Mouse (Mus musculus) thymus, adult 2 months (tissue): ENCODE measurements around the gene Esd. TPM values are rescaled to one million over a fixed set of nuclear protein-coding genes. Genes with fewer than 3 reads are reported as not detected.
A peak's percentile ranks its signal among the peaks of the same experiment; 100 is the strongest.

ENCODE experiments used
- DNase-seq: peaks from one replicate; pipeline ENCODE4 v3.0.0; 2021
- H3K27ac ChIP-seq: fragments of 200-500 bp; 2 replicates; pipeline ENCODE4 v1.5.1; 2012; ENCODE audit warnings: low read length, control low read depth; ENCODE audit not compliant: control insufficient read depth, insufficient read depth
- H3K27me3 ChIP-seq: fragments of 200-500 bp; 2 replicates; pipeline ENCODE4 v1.6.1; 2012; ENCODE audit warnings: mild to moderate bottlenecking, low read length, moderate library complexity, mixed read lengths; ENCODE audit not compliant: control insufficient read depth, insufficient read depth
- H3K36me3 ChIP-seq: fragments of 200-500 bp; 2 replicates; pipeline ENCODE4 v1.6.1; 2012; ENCODE audit warnings: mild to moderate bottlenecking, low read length, moderate library complexity; ENCODE audit not compliant: control insufficient read depth, insufficient read depth
- H3K4me1 ChIP-seq: fragments of 200-500 bp; replicated peaks from 2 replicates; pipeline ENCODE4 v1.6.1; 2012; ENCODE audit warnings: low read length; ENCODE audit not compliant: control insufficient read depth, insufficient read depth
- H3K4me3 ChIP-seq: fragments of 200-500 bp; 2 replicates; pipeline ENCODE4 v1.5.1; 2012; ENCODE audit warnings: mild to moderate bottlenecking, low read length, control low read depth, moderate library complexity; ENCODE audit not compliant: control insufficient read depth, insufficient read depth
- CTCF ChIP-seq: fragments of 200-500 bp; IDR thresholded peaks from 2 replicates; pipeline ENCODE4 v1.5.1; 2012; ENCODE audit warnings: mild to moderate bottlenecking, control low read depth, low read length, moderate library complexity, borderline replicate concordance; ENCODE audit not compliant: control insufficient read depth, poor library complexity, insufficient read depth; ENCODE audit errors: extremely low read depth
- POLR2A ChIP-seq: fragments of 200-500 bp; IDR thresholded peaks from 2 replicates; pipeline ENCODE4 v1.6.1; 2012; ENCODE audit warnings: mild to moderate bottlenecking, low read length, control low read depth, moderate library complexity; ENCODE audit not compliant: control insufficient read depth, poor library complexity, insufficient read depth; ENCODE audit errors: extremely low read depth
- WGBS: fragments of 180-500 bp; shearing (Covaris S2); methylation state at CpG from one replicate; pipeline ENCODE4 v1.1.7; 2018; 5-methylcytosine and 5-hydroxymethylcytosine counted together
- polyA plus RNA-seq: library from polyadenylated mRNA; depleted of rRNA; stranded (reverse); fragments of >200 nt; gene quantifications from 2 replicates; pipeline ENCODE4 v1.2.3, GENCODE M21; 2012

Gene Esd
- polyA plus RNA-seq, 1 experiment = 46.1 TPM

DNA sequence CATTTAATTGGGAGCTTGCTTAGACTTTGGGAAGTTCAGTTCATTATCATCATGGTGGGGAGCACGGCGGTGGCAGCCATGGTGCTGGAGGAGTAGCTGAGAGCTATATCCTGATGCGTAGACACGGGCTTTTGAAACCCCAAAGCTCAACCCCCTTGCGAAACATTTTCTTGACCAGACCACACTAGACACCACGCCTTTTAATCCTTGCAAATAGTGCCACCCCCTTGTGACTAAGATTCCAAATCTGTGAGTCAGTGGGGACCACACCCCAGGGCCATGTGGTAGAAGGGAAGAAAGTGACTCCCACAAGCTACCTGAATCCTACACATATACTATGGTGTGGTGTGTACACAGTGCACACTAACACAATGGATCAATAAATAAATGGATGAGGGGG is 4.8 kb downstream of the Esd start:
- H3K27ac ChIP-seq = no peak overlapping the region
- TF ChIP-seq CTCF (no peak), POLR2A (no peak)
- H3K27me3 ChIP-seq = no peaks in the 10 kb centered on the region
- DNase-seq = no peak
- peaks cover 3% of the 10 kb centered on the region; the same call in 1 of the 2 replicates for H3K4me1 ChIP-seq
- 100% methylated on average over 6 of the region's 6 CpGs for WGBS
- H3K36me3 ChIP-seq = peaks cover 47% of the 10 kb centered on the region
- no peak overlapping the region for H3K4me3 ChIP-seq

DNA sequence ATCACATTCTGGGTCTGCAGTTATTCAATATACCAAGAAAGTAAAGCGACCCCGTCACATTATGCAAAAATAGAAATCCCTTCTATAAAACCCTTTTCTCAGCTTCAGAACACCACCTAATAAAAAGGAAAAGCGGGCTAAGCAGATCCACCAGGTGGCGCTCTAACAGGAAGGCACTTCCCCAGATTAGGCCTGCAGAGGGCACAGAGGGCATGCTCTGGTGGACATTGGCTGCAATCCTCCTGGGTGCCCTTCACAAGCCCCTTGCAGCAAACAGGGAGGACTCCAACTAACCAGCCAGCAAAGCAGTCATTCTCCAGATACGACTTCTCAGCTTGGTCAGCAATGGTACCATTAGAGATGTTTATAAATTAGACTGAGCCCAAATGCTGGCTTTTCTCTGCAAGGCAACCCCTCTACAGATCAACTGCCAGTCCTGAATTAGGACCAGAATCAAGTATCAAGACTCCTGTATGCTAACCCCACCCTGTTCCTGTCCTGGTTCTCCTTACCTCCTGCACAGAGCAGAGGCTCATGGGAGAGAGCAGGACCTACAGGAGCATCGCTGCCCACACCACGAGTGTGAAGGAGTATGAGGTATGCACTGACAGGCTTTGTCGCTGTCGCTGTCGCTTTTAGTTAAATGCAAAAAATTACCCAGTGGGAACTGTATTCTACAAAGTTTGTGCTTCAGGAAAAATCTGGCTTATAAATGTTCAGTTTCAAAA is 32.3 kb downstream of the Esd start:
- peak; percentile 78; the same call in 1 of the 2 replicates for TF ChIP-seq CTCF
- TF ChIP-seq POLR2A = no peak
- H3K27me3 ChIP-seq = no peaks in the 10 kb centered on the region

DNA sequence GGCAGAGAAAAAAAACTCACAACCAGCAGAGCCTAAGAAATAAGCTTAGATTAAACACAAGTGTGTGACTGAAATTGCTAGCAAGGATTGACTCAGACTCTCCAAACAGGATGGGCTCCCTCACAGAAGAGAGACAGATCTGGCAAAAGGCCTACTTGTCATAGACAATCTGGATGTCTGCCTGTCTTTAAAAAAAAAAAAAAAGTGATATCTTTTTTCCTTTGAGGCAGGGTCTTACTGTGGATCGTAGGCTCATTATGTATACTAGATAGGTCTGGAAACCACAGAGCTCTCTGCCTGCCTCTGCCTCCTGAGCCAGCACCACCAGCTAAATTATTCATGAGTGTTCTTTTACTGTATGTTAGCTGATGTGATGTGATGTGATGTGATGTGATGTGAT is 35.8 kb downstream of the Esd start:
- TF ChIP-seq CTCF (no peak), POLR2A (no peak)
- no peaks in the 10 kb centered on the region for H3K4me1 ChIP-seq
- no peak overlapping the region for H3K27ac ChIP-seq
- H3K36me3 ChIP-seq = peaks cover 3% of the 10 kb centered on the region; the same call in 1 of the 2 replicates
- H3K4me3 ChIP-seq = no peak overlapping the region
- H3K27me3 ChIP-seq = no peaks in the 10 kb centered on the region
- no peak for DNase-seq
- 96% methylated on average over 1 of the region's 1 CpGs for WGBS

More for the DNA sequence above, 32.3 kb downstream of the Esd start:
- DNase-seq = peak; percentile 75
- Histone ChIP-seq H3K36me3 (no peaks in the 10 kb centered on the region), H3K4me1 (no peaks in the 10 kb centered on the region), H3K4me3 (no peak overlapping the region), H3K27ac (no peak overlapping the region)
- WGBS = 71% methylated on average over 10 of the region's 10 CpGs

DNA sequence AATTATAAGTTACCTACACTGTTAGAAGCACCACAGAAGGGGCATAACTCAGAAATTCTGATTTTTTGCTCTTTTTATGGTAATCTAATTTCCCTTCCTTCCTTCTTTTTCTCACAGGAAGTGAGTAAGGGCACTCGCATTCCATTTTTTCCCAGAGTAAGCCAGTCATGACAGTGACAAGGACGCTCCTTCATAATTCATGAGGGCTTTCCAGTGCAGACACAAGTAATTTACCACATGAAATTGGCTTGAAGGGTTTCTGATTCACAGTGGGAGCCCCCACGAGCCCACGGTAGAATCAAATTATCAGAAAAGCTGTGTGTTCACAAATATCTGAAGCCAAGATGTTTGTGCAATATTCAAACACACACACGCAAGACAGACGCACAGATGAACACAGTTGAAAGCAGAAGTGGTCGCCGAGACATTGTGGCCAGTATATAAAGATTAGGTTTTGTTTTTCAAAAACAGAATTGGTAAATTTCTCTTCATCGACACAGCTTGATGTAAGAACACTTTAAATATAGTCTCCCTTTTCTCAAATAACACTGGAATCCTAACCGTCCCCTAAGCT is 42.0 kb downstream of the Esd start:
- no peak for TF ChIP-seq CTCF
- no peak for DNase-seq
- Histone ChIP-seq H3K4me1 (no peaks in the 10 kb centered on the region), H3K27ac (no peak overlapping the region), H3K36me3 (peaks cover 15% of the 10 kb centered on the region), H3K4me3 (no peak overlapping the region), H3K27me3 (no peaks in the 10 kb centered on the region)
- 88% methylated on average over 10 of the region's 10 CpGs for WGBS

DNA sequence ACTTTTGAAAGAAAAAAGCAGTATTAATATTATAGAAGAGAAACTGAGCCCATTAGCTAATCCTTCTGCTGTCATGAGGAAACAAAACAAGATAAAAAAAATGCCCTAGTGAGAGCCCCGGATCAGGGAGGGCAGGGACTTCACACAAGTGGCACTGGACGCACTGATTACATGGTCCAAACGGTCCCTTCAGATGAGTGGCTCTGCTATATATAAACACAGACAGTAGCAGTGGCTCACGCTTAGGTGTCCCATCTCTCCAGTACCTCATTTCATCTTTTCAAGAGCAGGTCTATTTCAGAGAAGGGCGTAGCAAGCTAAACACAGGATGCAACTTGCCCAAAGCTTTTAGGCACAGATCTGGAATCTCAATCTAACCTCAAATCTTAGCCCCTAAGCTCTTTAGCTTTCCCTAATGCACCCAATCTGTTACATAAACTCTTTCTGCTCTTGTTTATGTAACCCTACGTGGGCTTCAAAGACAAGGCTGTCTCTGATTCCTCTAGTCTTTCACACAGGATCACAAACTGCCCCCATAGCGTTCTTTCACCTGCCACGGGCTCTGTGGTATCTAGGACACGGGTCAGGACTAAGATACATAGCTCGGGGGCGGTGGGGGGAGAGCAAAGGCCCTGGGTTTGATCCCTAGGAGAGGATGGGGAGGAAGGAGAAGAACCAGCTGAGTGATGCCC is 52.3 kb downstream of the Esd start:
- Histone ChIP-seq H3K27me3 (no peaks in the 10 kb centered on the region), H3K4me1 (no peaks in the 10 kb centered on the region), H3K27ac (no peak overlapping the region), H3K36me3 (peaks cover 31% of the 10 kb centered on the region), H3K4me3 (no peak overlapping the region)
- TF ChIP-seq POLR2A (no peak), CTCF (no peak)
- WGBS = 91% methylated on average over 11 of the region's 11 CpGs
- DNase-seq = no peak

DNA sequence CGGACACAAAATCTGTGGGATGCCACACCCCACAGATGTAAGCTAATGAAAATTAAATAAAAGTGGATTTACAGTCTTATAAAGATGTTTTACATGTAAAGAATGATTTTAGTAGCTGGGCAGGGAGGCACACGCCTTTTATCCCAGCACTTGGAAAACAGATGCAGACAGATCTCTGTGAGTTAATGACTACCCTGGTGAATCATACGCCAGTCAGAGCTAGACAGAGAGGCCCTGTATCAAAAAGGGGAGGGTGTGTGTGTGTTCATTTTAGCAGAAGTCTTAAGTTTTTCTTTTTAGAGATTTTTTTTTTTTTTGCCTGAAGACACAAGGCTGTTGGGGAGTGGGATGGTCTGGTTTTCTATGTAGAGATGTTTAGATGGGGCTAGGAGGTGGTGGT is 55.6 kb downstream of the Esd start:
- TF ChIP-seq CTCF (no peak), POLR2A (no peak)
- no peak for DNase-seq
- WGBS = 98% methylated on average over 3 of the region's 3 CpGs
- no peaks in the 10 kb centered on the region for H3K27me3 ChIP-seq
- no peaks in the 10 kb centered on the region for H3K4me1 ChIP-seq
- H3K27ac ChIP-seq = no peak overlapping the region
- peaks cover 33% of the 10 kb centered on the region for H3K36me3 ChIP-seq
- no peak overlapping the region for H3K4me3 ChIP-seq
